Mouse (Mus musculus) testis, adult 10 weeks (tissue): Measurements from ENCODE around the gene Sox1. TPM values are rescaled to one million over a fixed set of nuclear protein-coding genes. Genes with fewer than 3 reads are reported as not detected.

Experiments used
- polyA plus RNA-seq: library from polyadenylated mRNA; stranded (reverse); fragments of 350-450 nt; fragmentation: Illumina TruSeq; extraction: RNeasy Lipid Tissue Mini Kit (QIAGEN cat#74804); gene quantifications from one replicate; pipeline ENCODE4 v1.2.3, GENCODE M21; 2014; ENCODE audit warnings: low read depth, low replicate concordance

Gene Sox1
- polyA plus RNA-seq, result 0.81 TPM

DNA sequence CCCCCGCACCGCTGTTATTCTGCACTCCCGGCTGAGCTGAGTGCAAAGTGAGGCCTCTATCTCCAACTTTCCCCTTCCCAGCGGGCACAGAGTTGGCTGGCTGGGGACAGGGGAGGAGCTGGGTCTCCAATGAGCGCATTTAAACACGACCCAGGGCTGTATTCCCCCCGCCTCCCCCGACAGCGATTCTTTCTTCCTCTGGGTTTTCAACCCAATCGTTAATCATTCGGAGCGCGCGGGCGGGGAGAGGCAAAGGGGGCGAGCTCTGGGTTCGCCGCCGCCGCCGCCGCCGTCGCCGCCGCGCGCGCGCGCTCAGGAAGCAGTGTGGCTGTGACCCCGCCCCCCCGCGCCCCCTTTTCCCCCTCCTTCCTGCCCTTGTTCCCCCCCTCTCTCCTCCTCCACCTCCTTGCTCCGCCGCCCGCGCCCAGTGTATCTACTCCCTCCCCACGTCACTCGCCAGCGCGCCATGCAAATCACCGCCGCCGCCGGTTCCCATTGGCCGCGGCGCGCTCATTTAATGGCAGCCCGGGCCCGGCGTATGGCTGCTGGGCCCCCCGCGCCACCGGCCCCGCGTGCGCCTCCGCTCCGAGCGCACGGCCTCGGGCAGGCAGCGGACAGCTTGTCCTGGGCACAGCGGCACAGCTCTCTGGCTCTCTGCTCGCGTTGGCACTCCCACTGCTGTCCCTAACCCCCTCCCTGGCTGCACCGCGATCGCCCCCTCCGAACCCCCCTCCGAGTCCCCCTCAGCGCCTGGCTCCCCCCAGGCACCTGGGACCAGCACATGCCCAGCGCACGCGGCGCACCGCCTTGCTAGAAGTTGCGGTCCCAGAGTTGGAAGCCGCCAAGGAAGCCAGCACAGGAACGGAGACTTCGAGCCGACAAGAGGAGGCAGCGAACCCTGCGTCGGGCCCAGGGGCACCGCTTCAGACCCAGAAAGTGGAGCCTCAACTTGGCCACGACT, at the start of gene Sox1:
Sox1 (plus strand) TSS at position 225 of the 961 bp plus-strand sequence.

Other genes starting within 250 kb of the Sox1 start
- not detected for gene A230072I06Rik, start 116.5 kb upstream of the Sox1 start, polyA plus RNA-seq
- gene Spaca7, start 177.7 kb downstream of the Sox1 start, polyA plus RNA-seq, result 398 TPM